Mouse (Mus musculus): Measurements from ENCODE around the gene Hba-a1.
"Not testable (repeated sequence)": the region's sequence is repeated elsewhere in the genome, so short reads cannot be mapped to it uniquely, and the experiment has no call there.

The Hba-a1 gene

GRCm38 (mm10) chr11:32262674-32263415, 20.5 kb upstream of the Hba-a1 start:
- no peak for DNase-seq (ENCODE audit: low spot score)

- DNase-seq (ENCODE audit: low spot score): no peak
These were observed 18.1 kb upstream of the Hba-a1 start for GRCm38 (mm10) chr11:32265117-32265738.

- DNase-seq (ENCODE audit: low spot score): no peak
These were observed 17.1 kb upstream of the Hba-a1 start for GRCm38 (mm10) chr11:32266194-32266593.

- no peak for DNase-seq (ENCODE audit: low spot score)
These were observed 16.5 kb upstream of the Hba-a1 start for GRCm38 (mm10) chr11:32266776-32267175.

GRCm38 (mm10) chr11:32267188-32267884, 16.0 kb upstream of the Hba-a1 start, which contains the start of gene Nprl3:
Gene Nprl3, minus strand, starts transcription at chr11:32267707.
- DNase-seq (ENCODE audit: low spot score): peak; percentile 88

GRCm38 (mm10) chr11:32267964-32268363, 15.3 kb upstream of the Hba-a1 start:
- no peak for DNase-seq (ENCODE audit: low spot score)

GRCm38 (mm10) chr11:32268952-32269351, 14.4 kb upstream of the Hba-a1 start:
- no peak for DNase-seq (ENCODE audit: low spot score)

- no peak for DNase-seq (ENCODE audit: low spot score)
These were observed 12.1 kb upstream of the Hba-a1 start for GRCm38 (mm10) chr11:32271178-32271577.

- DNase-seq (ENCODE audit: low spot score): no peak
These were observed 7.0 kb upstream of the Hba-a1 start, which contains the start of gene Hba-x for GRCm38 (mm10) chr11:32276347-32276746. Gene Hba-x, plus strand, starts transcription at chr11:32276400.

GRCm38 (mm10) chr11:32277736-32278457, 5.4 kb upstream of the Hba-a1 start:
- no peak for DNase-seq (ENCODE audit: low spot score)

- no peak for DNase-seq (ENCODE audit: low spot score)
These were observed 4.8 kb upstream of the Hba-a1 start for GRCm38 (mm10) chr11:32278458-32278957.

- DNase-seq (ENCODE audit: low spot score): no peak
These were observed 2.7 kb upstream of the Hba-a1 start for GRCm38 (mm10) chr11:32280646-32281045.

- no peak for DNase-seq (ENCODE audit: low spot score)
These were observed 1.7 kb upstream of the Hba-a1 start for GRCm38 (mm10) chr11:32281416-32282144.

- not testable (repeated sequence) for DNase-seq (ENCODE audit: low spot score)
These were observed 1.3 kb downstream of the Hba-a1 start for GRCm38 (mm10) chr11:32284582-32284981.

- no peak for DNase-seq (ENCODE audit: low spot score)
These were observed 1.9 kb downstream of the Hba-a1 start for GRCm38 (mm10) chr11:32285031-32285775.

GRCm38 (mm10) chr11:32285887-32286286, 2.6 kb downstream of the Hba-a1 start:
- not testable (repeated sequence) for DNase-seq (ENCODE audit: low spot score)

GRCm38 (mm10) chr11:32286695-32287492, 3.6 kb downstream of the Hba-a1 start, which contains the start of gene Hbq1b:
Gene Hbq1b, plus strand, starts transcription at chr11:32286965.
- peak; percentile 22 for DNase-seq (ENCODE audit: low spot score)

GRCm38 (mm10) chr11:32287493-32287825, 4.1 kb downstream of the Hba-a1 start:
- DNase-seq (ENCODE audit: low spot score): no peak

- DNase-seq (ENCODE audit: low spot score): not testable (repeated sequence)
These were observed 9.5 kb downstream of the Hba-a1 start for GRCm38 (mm10) chr11:32292819-32293218.

- DNase-seq (ENCODE audit: low spot score): not testable (repeated sequence)
These were observed 10.2 kb downstream of the Hba-a1 start for GRCm38 (mm10) chr11:32293479-32293878.

Data from urinary bladder, postnatal 10 days (tissue).